Mouse (Mus musculus): ENCODE data around the gene Urb1. TPM values are rescaled to one million over a fixed set of nuclear protein-coding genes. Genes with fewer than 3 reads are reported as not detected.

Urb1 gene
- total and polyA plus RNA-seq, 3 experiments, result 21.1 to 34.5 (median 29.4) TPM

GRCm38 (mm10) chr16:90747143-90747542 is 63.1 kb downstream of the Urb1 start:
- TF ChIP-seq CHD1 (IDR thresholded peaks at IDR 0.05; ENCODE audit: low read depth, low read length) (no peak), ELF1 (IDR thresholded peaks at IDR 0.05; ENCODE audit: low read depth, low read length) (no peak), UBTF (IDR thresholded peaks at IDR 0.05; ENCODE audit: low read depth, low read length) (no peak), JUN (IDR thresholded peaks at IDR 0.05; ENCODE audit: insufficient read depth, low read depth, low read length) (no peak), PAX5 (IDR thresholded peaks at IDR 0.05; ENCODE audit: low read length) (no peak), ZKSCAN1 (IDR thresholded peaks at IDR 0.05; ENCODE audit: borderline replicate concordance, low read depth, low read length) (no peak), MAFK (IDR thresholded peaks at IDR 0.05; ENCODE audit: insufficient replicate concordance, low read length) (no peak), MEF2A (IDR thresholded peaks at IDR 0.05; ENCODE audit: borderline replicate concordance, low read depth, low read length) (no peak), ZMIZ1 (IDR thresholded peaks at IDR 0.05; ENCODE audit: low read depth, low read length) (no peak), KAT2A (IDR thresholded peaks at IDR 0.05; ENCODE audit: insufficient replicate concordance, low read length) (no peak), POLR2AphosphoS2 (IDR thresholded peaks at IDR 0.05; ENCODE audit: low read depth, low read length) (no peak), ZNF384 (IDR thresholded peaks at IDR 0.05; ENCODE audit: low read depth, low read length) (no peak), MXI1 (IDR thresholded peaks at IDR 0.05; ENCODE audit: low read depth, low read length) (no peak), RCOR1 (conservative IDR thresholded peaks at IDR 0.05; ENCODE audit: low read depth, low read length) (no peak), NELFE (IDR thresholded peaks at IDR 0.05; ENCODE audit: low read depth, low read length) (no peak), JUND (conservative IDR thresholded peaks at IDR 0.05; ENCODE audit: low read depth, low read length) (no peak), RAD21 (IDR thresholded peaks at IDR 0.05; ENCODE audit: low read depth, low read length) (no peak)
- dilution Hi-C loops (cut with MboI; ENCODE audit: extremely low pct_ligation_motif_present, extremely low pct_unique_long_range_greater_than_20kb, low sequenced_read_pairs), result no loop called here
- H3K36me3 ChIP-seq (replicated peaks in 1 of 2; ENCODE audit: control insufficient read depth in 1 of 2, insufficient read depth in 1 of 2, low read length in 1 of 2), result peaks cover 18 to 44% of the 10 kb centered on the region in 2 experiments

GRCm38 (mm10) chr16:90738092-90738956 is 71.9 kb downstream of the Urb1 start, which contains the start of gene Mrap:
Gene Mrap, plus strand, starts transcription at chr16:90738207.
- Histone ChIP-seq H3K4me3 (replicated peaks in 1 of 3; ENCODE audit: low read depth in 2 of 3, low read length in 2 of 3, poor library complexity in 1 of 3) (no peak within 1 kb of the TSS), H3K9me3 (replicated peaks; ENCODE audit: low read length) (no peaks in the 10 kb centered on the region), H3K9ac (ENCODE audit: insufficient read depth, low read depth) (no peak within 1 kb of the TSS), H3K27me3 (replicated peaks) (peaks cover 5% of the 10 kb centered on the region), H3K79me2 (replicated peaks; ENCODE audit: control insufficient read depth, extremely low read depth, insufficient read depth, poor library complexity, severe bottlenecking) (no peaks in the 10 kb centered on the region), H3K4me1 (ENCODE audit: control insufficient read depth in 1 of 2, insufficient read depth in 2 of 2) (no peaks in the 10 kb centered on the region), H3K4me2 (ENCODE audit: insufficient read depth, low read depth, poor library complexity, severe bottlenecking) (no peak within 1 kb of the TSS), H3K27ac (ENCODE audit: insufficient read depth, low read depth) (no peak within 1 kb of the TSS), H3K36me3 (replicated peaks in 1 of 2; ENCODE audit: control insufficient read depth in 1 of 2, insufficient read depth in 1 of 2, low read length in 1 of 2) (no peaks in the 10 kb centered on the region)
- no peak for DNase-seq (ENCODE audit: extremely low read depth)
- in situ Hi-C loops (cut with MboI; ENCODE audit: low pct_ligation_motif_present, low pct_unique_long_range_greater_than_20kb, low sequenced_read_pairs), result no loop called here
- no peak for TF ChIP-seq TCF12 (IDR thresholded peaks at IDR 0.05; ENCODE audit: low read depth, low read length)
- TF ChIP-seq ZMIZ1 (IDR thresholded peaks at IDR 0.05; ENCODE audit: low read depth, low read length), result no peak
- TF ChIP-seq NELFE (IDR thresholded peaks at IDR 0.05; ENCODE audit: low read depth, low read length), result no peak
- dilution Hi-C loops (cut with MboI; ENCODE audit: extremely low pct_ligation_motif_present, extremely low pct_unique_long_range_greater_than_20kb, low sequenced_read_pairs), result no loop called here

More at GRCm38 (mm10) chr16:90747143-90747542, 63.1 kb downstream of the Urb1 start:
- Histone ChIP-seq H3K9ac (ENCODE audit: insufficient read depth, low read depth) (no peak overlapping the region), H3K9me3 (replicated peaks; ENCODE audit: low read length) (no peaks in the 10 kb centered on the region), H3K4me3 (replicated peaks in 1 of 3; ENCODE audit: low read depth in 2 of 3, low read length in 2 of 3, poor library complexity in 1 of 3) (no peak overlapping the region), H3K79me2 (replicated peaks; ENCODE audit: control insufficient read depth, extremely low read depth, insufficient read depth, poor library complexity, severe bottlenecking) (no peaks in the 10 kb centered on the region), H3K4me2 (ENCODE audit: insufficient read depth, low read depth, poor library complexity, severe bottlenecking) (no peak overlapping the region), H3K27ac (ENCODE audit: insufficient read depth, low read depth) (no peak overlapping the region), H3K4me1 (ENCODE audit: control insufficient read depth in 1 of 2, insufficient read depth in 2 of 2) (no peaks in the 10 kb centered on the region), H3K27me3 (replicated peaks) (no peaks in the 10 kb centered on the region)
- in situ Hi-C loops (cut with MboI; ENCODE audit: low pct_ligation_motif_present, low pct_unique_long_range_greater_than_20kb, low sequenced_read_pairs), result no loop called here
- no peak for DNase-seq (ENCODE audit: extremely low read depth)

Data from CH12.LX (cell line).